Mouse (Mus musculus) layer of hippocampus, postnatal 14 days (tissue): Measurements from ENCODE around the gene Snx27. TPM values are rescaled to one million over a fixed set of nuclear protein-coding genes. Genes with fewer than 3 reads are reported as not detected.

ENCODE experiments used
- DNase-seq, 2 experiments: peaks; one replicate each; pipeline ENCODE4 v3.0.0; 2021 to 2022; ENCODE audit warnings: low spot score in 2 of 2, mixed read lengths in 1 of 2
- long read RNA-seq, 2 experiments: library from polyadenylated mRNA; stranded (forward); transcript quantifications; one replicate each; pipeline ENCODE4 v2.0.0; 2021
- total RNA-seq, 2 experiments: library from RNA; stranded (reverse); gene quantifications; 2 replicates each; pipeline ENCODE4 v1.2.3; 2021

Gene Snx27
- total RNA-seq, result 10 to 100 TPM; 87.5 to 99.1 TPM
- long read RNA-seq, experiment 1, full-length matches to known transcripts, result 29 of 43 reads
- long read RNA-seq, experiment 1, partial matches to known transcripts, result 1 of 43 reads
- long read RNA-seq, experiment 1, other reads (novel, unspliced or antisense), result 13 of 43 reads
- long read RNA-seq, experiment 2, full-length matches to known transcripts, result 31 of 57 reads
- long read RNA-seq, experiment 2, partial matches to known transcripts, result 5 of 57 reads
- long read RNA-seq, experiment 2, other reads (novel, unspliced or antisense), result 21 of 57 reads

- DNase-seq, result peak; percentile 85 to 96
Measured at GRCm38 (mm10) chr3:94582456-94582891, at the start of gene Snx27. Gene Snx27, minus strand, starts transcription at chr3:94582716.

GRCm38 (mm10) chr3:94629876-94630275, 47.4 kb upstream of the Snx27 start:
- no peak for DNase-seq

- DNase-seq, result no peak
Measured at GRCm38 (mm10) chr3:94628712-94629111, 46.2 kb upstream of the Snx27 start.

GRCm38 (mm10) chr3:94624281-94624680, 41.8 kb upstream of the Snx27 start:
- no peak for DNase-seq

GRCm38 (mm10) chr3:94622550-94622949, 40.0 kb upstream of the Snx27 start:
- DNase-seq, result no peak

- no peak for DNase-seq
Measured at GRCm38 (mm10) chr3:94621740-94622507, 39.4 kb upstream of the Snx27 start.

GRCm38 (mm10) chr3:94616717-94617116, 34.2 kb upstream of the Snx27 start:
- peak in 1 of 2 experiments; percentile 18 for DNase-seq

- DNase-seq, result no peak
Measured at GRCm38 (mm10) chr3:94613258-94613878, 30.9 kb upstream of the Snx27 start.

- no peak for DNase-seq
Measured at GRCm38 (mm10) chr3:94612274-94612673, 29.8 kb upstream of the Snx27 start.

- no peak for DNase-seq
Measured at GRCm38 (mm10) chr3:94611834-94612233, 29.3 kb upstream of the Snx27 start.

- peak; percentile 20 for DNase-seq
Measured at GRCm38 (mm10) chr3:94611343-94611742, 28.8 kb upstream of the Snx27 start.

GRCm38 (mm10) chr3:94610581-94610980, 28.1 kb upstream of the Snx27 start:
- DNase-seq, result no peak

- no peak for DNase-seq
Measured at GRCm38 (mm10) chr3:94609621-94610020, 27.1 kb upstream of the Snx27 start.

GRCm38 (mm10) chr3:94601959-94602358, 19.4 kb upstream of the Snx27 start:
- peak in 1 of 2 experiments; percentile 40 for DNase-seq

- no peak for DNase-seq
Measured at GRCm38 (mm10) chr3:94597224-94597779, 14.8 kb upstream of the Snx27 start.

- no peak for DNase-seq
Measured at GRCm38 (mm10) chr3:94595871-94596287, 13.4 kb upstream of the Snx27 start.

- no peak for DNase-seq
Measured at GRCm38 (mm10) chr3:94591066-94591465, 8.6 kb upstream of the Snx27 start.

- DNase-seq, result no peak
Measured at GRCm38 (mm10) chr3:94587962-94588361, 5.4 kb upstream of the Snx27 start.

GRCm38 (mm10) chr3:94582944-94583343, 428 bp upstream of the Snx27 start:
- no peak for DNase-seq

GRCm38 (mm10) chr3:94581793-94582455, 592 bp downstream of the Snx27 start:
- DNase-seq, result no peak

GRCm38 (mm10) chr3:94581138-94581780, 1.3 kb downstream of the Snx27 start:
- peak; percentile 12 to 31 for DNase-seq
